Mouse (Mus musculus): ENCODE results near the gene Ptdss2. TPM values are rescaled to one million over a fixed set of nuclear protein-coding genes. Genes with fewer than 3 reads are reported as not detected.
A peak's percentile ranks its signal among the peaks of the same experiment; 100 is the strongest.

The Ptdss2 gene
- total and polyA plus RNA-seq, 3 experiments: 16.9 to 44.9 TPM; not detected in 1

DNA sequence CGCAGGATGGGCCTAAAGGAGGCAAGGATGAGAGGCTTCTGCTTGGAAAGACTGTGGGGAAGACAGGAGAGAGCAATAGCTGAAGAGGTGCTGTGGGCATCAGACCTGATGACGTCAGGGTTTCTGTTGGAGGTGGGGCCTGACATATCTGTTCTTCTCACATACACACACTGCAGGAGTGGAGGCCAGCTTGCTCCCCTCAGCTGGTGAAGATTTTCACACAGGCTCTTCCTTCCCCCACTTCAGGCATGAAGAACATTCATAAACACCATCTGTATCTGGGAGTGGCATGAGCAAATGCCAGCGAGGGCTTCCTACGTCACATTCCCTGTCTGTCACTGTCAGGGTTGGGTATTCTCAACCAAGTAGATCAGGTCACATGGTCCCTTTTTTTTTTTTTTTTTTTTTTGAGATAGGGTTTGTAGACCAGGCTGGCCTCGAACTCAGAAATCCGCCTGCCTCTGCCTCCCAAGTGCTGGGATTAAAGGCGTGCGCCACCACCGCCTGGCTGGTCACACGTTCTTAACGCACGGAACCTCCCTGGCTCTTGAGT lies 23.9 kb downstream of the Ptdss2 start (continued):
- TF ChIP-seq SMC3 (IDR thresholded peaks at IDR 0.05; ENCODE audit: low read depth, low read length) (no peak), NELFE (IDR thresholded peaks at IDR 0.05; ENCODE audit: low read depth, low read length) (no peak), HCFC1 (IDR thresholded peaks at IDR 0.05; ENCODE audit: low read depth, low read length) (no peak), MXI1 (IDR thresholded peaks at IDR 0.05; ENCODE audit: low read depth, low read length) (0 out of 2 replicates have a peak, but pooled peaks have one; percentile 17), MAX (IDR thresholded peaks at IDR 0.05; ENCODE audit: low read length) (no peak), MEF2A (IDR thresholded peaks at IDR 0.05; ENCODE audit: extremely low read depth, insufficient replicate concordance, low read depth, low read length, poor library complexity, severe bottlenecking) (no peak), TCF12 (IDR thresholded peaks at IDR 0.05; ENCODE audit: low read depth, low read length) (0 out of 2 replicates have a peak, but pooled peaks have one; percentile 12), BHLHE40 (IDR thresholded peaks at IDR 0.05; ENCODE audit: borderline replicate concordance, low read depth, low read length) (no peak), MAZ (IDR thresholded peaks at IDR 0.05; ENCODE audit: low read depth, low read length) (no peak), ETS1 (IDR thresholded peaks at IDR 0.05; ENCODE audit: low read depth, low read length) (peak; percentile 75), MYC (IDR thresholded peaks at IDR 0.05; ENCODE audit: low read depth, low read length) (no peak), EP300 (IDR thresholded peaks at IDR 0.05; ENCODE audit: low read depth in 1 of 2, low read length in 2 of 2) (no peak), CTCF (IDR thresholded peaks at IDR 0.05 in 2 of 3, conservative IDR thresholded peaks at IDR 0.05 in 1 of 3; ENCODE audit: control insufficient read depth in 1 of 3, insufficient read depth in 1 of 3, low read depth in 2 of 3, low read length in 3 of 3, poor library complexity in 1 of 3, severe bottlenecking in 1 of 3) (no peak), ELF1 (IDR thresholded peaks at IDR 0.05; ENCODE audit: low read depth, low read length) (no peak)

DNA sequence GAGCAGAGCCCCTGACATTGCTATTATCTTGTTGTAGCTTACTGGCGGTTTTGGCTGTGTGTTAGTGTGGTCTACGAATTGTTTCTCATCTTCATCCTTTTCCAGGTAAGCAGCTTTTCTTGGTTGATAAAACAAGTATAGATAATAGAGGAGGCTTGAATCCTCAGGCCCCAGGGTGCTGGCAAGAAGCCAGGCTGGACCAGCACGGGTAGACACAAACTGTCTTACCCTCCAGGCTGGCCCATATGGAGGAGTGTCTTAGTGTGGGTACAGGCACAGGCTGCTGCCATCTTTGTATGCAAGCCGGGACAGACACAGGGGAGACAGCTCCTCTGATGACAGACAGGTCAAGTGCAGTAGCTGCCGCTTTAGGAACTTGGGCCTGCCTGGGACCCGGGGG lies 24.9 kb downstream of the Ptdss2 start:
- no peak overlapping the region for H3K27ac ChIP-seq (ENCODE audit: control insufficient read depth, low read depth, low read length)
- peaks cover 4 to 18% of the 10 kb centered on the region in 2 experiments for H3K36me3 ChIP-seq (ENCODE audit: control insufficient read depth in 1 of 2, insufficient read depth in 2 of 2, low read length in 2 of 2)
- H3K4me3 ChIP-seq (ENCODE audit: control insufficient read depth in 1 of 2, insufficient read depth in 1 of 2, low read depth in 2 of 2, low read length in 2 of 2): no peak overlapping the region
- no peaks in the 10 kb centered on the region for H3K9me3 ChIP-seq (replicated peaks; ENCODE audit: insufficient read depth, low read length)
- peak; percentile 32 for DNase-seq (ENCODE audit: low read depth, low spot score)
- no peaks in the 10 kb centered on the region for H3K27me3 ChIP-seq (ENCODE audit: control insufficient read depth in 1 of 2, insufficient read depth in 2 of 2, low read length in 2 of 2)
- TF ChIP-seq MYC (IDR thresholded peaks at IDR 0.05; ENCODE audit: low read depth, low read length): no peak
- peak in 1 of 2 experiments; percentile 48; a peak in 1 of 4 replicates for TF ChIP-seq EP300 (IDR thresholded peaks at IDR 0.05; ENCODE audit: low read depth in 1 of 2, low read length in 2 of 2)
- peak; percentile 46; the same call in 1 of the 2 replicates for TF ChIP-seq RCOR1 (IDR thresholded peaks at IDR 0.05; ENCODE audit: low read depth, low read length)
- TF ChIP-seq ELF1 (IDR thresholded peaks at IDR 0.05; ENCODE audit: low read depth, low read length): no peak
- no peak for TF ChIP-seq HCFC1 (IDR thresholded peaks at IDR 0.05; ENCODE audit: low read depth, low read length)
- peak; percentile 44; the same call in 1 of the 2 replicates for TF ChIP-seq GATA1 (IDR thresholded peaks at IDR 0.05; ENCODE audit: low read depth, low read length)
- no peak for TF ChIP-seq E2F4 (IDR thresholded peaks at IDR 0.05; ENCODE audit: borderline replicate concordance, low read depth, low read length)
- no peak overlapping the region for H3K9ac ChIP-seq (ENCODE audit: control insufficient read depth, low read depth, low read length, poor library complexity, severe bottlenecking)
- no peaks in the 10 kb centered on the region for H3K79me2 ChIP-seq (ENCODE audit: control insufficient read depth, insufficient read depth, low read length, poor library complexity)
- peaks cover 24 to 30% of the 10 kb centered on the region in 2 experiments for H3K4me1 ChIP-seq (ENCODE audit: control insufficient read depth in 1 of 2, insufficient read depth in 2 of 2, low read length in 2 of 2)

Data from MEL (cell line).